24 mouse cellular contexts compared by ENCODE assay signal in genomic region chr17:30308317-30308716, GRCm38 (mm10).
A peak's percentile ranks its signal among the peaks of the same experiment; 100 is the strongest.
DNase-seq lines count a peak whose midpoint lies in the region; ATAC-seq lines count a peak whose summit lies in the region.
"Had no signal": no experiment of that assay in that cellular context is flagged by ENCODE, and none has a peak within 500 bp of the region (broad histone marks: within the 10 kb centered on the region; RNA-seq: fewer than 3 reads in every experiment).

No protein-coding gene starts in this region.

- 87% methylated on average over 13 of the region's 13 CpGs for WGBS in hindbrain, embryonic 14.5 days
- 91% methylated on average over 13 of the region's 13 CpGs for WGBS in hindbrain, embryonic 10.5 days
- 89% methylated on average over 13 of the region's 13 CpGs for whole genome bisulfite sequencing in embryonic facial prominence, embryonic 10.5 days

- no peak overlapping the region for H3K9ac ChIP-seq in hindbrain, embryonic 14.5 days
- H3K9ac ChIP-seq: embryonic facial prominence, embryonic 12.5 days; limb, embryonic 13.5 days; lung, embryonic 15.5 days; midbrain, embryonic 13.5 days had no signal

- H3K4me2 ChIP-seq in hindbrain, embryonic 14.5 days (replicated peaks) = no peak overlapping the region
- H3K4me2 ChIP-seq: embryonic facial prominence, embryonic 12.5 days; limb, embryonic 13.5 days; liver, embryonic 11.5 days; lung, embryonic 15.5 days; midbrain, embryonic 13.5 days had no signal

- peak; percentile 68; the same call in 1 of the 2 replicates for ATAC-seq in frontal cortex, adult (ENCODE audit: low TSS enrichment)
- no peak for ATAC-seq in hindbrain, embryonic 14.5 days (ENCODE audit: low FRiP score)
- ATAC-seq: inflammation-experienced regulatory T-cells, adult 6 months; midbrain, embryonic 13.5 days had no signal

- no peaks in the 10 kb centered on the region for H3K9me3 ChIP-seq in hindbrain, embryonic 14.5 days (ENCODE audit: control insufficient read depth, low read length)
- no peaks in the 10 kb centered on the region for H3K9me3 ChIP-seq in hindbrain, embryonic 10.5 days
- H3K9me3 ChIP-seq in embryonic facial prominence, embryonic 10.5 days = no peaks in the 10 kb centered on the region
- H3K9me3 ChIP-seq: embryonic facial prominence, embryonic 12.5 days; limb, embryonic 13.5 days; lung, embryonic 15.5 days; midbrain, embryonic 13.5 days had no signal

- no peaks in the 10 kb centered on the region for H3K27me3 ChIP-seq in hindbrain, embryonic 14.5 days (ENCODE audit: control insufficient read depth, insufficient read depth, low read length)
- no peaks in the 10 kb centered on the region for H3K27me3 ChIP-seq in hindbrain, embryonic 10.5 days (ENCODE audit: insufficient read depth, poor library complexity, severe bottlenecking)
- no peaks in the 10 kb centered on the region for H3K27me3 ChIP-seq in embryonic facial prominence, embryonic 10.5 days (replicated peaks; ENCODE audit: low read depth, poor library complexity, severe bottlenecking)
- H3K27me3 ChIP-seq: embryonic facial prominence, embryonic 12.5 days; limb, embryonic 13.5 days; lung, embryonic 15.5 days; midbrain, embryonic 13.5 days had no signal

- H3K36me3 ChIP-seq in hindbrain, embryonic 14.5 days (replicated peaks; ENCODE audit: control insufficient read depth, insufficient read depth) = no peaks in the 10 kb centered on the region
- H3K36me3 ChIP-seq in hindbrain, embryonic 10.5 days = no peaks in the 10 kb centered on the region
- no peaks in the 10 kb centered on the region for H3K36me3 ChIP-seq in embryonic facial prominence, embryonic 10.5 days (replicated peaks)
- H3K36me3 ChIP-seq: embryonic facial prominence, embryonic 12.5 days; limb, embryonic 13.5 days; lung, embryonic 15.5 days; midbrain, embryonic 13.5 days had no signal

- H3K27ac ChIP-seq in hindbrain, embryonic 14.5 days = peak overlapping the region; percentile 64; the same call in 1 of the 2 replicates
- H3K27ac ChIP-seq in hindbrain, embryonic 10.5 days = no peak overlapping the region
- H3K27ac ChIP-seq in embryonic facial prominence, embryonic 10.5 days (replicated peaks) = no peak overlapping the region
- H3K27ac ChIP-seq: embryonic facial prominence, embryonic 12.5 days; left cerebral cortex, adult 2 months; limb, embryonic 13.5 days; lung, embryonic 15.5 days had no signal

- DNase-seq in frontal cortex, postnatal 14 days (ENCODE audit: low spot score in 2 of 2) = no peak
- DNase-seq in hindbrain, embryonic 14.5 days (ENCODE audit: low spot score) = no peak
- DNase-seq in hindbrain, embryonic 10.5 days (ENCODE audit: low spot score) = no peak
- peak; percentile 35 for DNase-seq in right cerebral cortex, adult 18-20 months
- no peak for DNase-seq in right cerebral cortex, postnatal 14 days
- DNase-seq in embryonic facial prominence, embryonic 10.5 days (ENCODE audit: low spot score) = no peak
- DNase-seq: adrenal gland, adult 2 months; B cell, adult 2 months; cerebellum, adult 8-10 months; cerebellum, postnatal 25 days; heart, postnatal 36 days; kidney, adult 11 months; kidney, postnatal 14 days; lung, postnatal 36 days; thymus, adult 2 months; thymus, postnatal 36 days had no signal

- H3K4me1 ChIP-seq in hindbrain, embryonic 14.5 days (replicated peaks; ENCODE audit: control insufficient read depth, insufficient read depth, low read length) = peaks cover 32% of the 10 kb centered on the region
- H3K4me1 ChIP-seq in hindbrain, embryonic 10.5 days (replicated peaks) = peaks cover 26% of the 10 kb centered on the region
- H3K4me1 ChIP-seq in embryonic facial prominence, embryonic 10.5 days = peaks cover 15% of the 10 kb centered on the region
- H3K4me1 ChIP-seq: lung, embryonic 15.5 days had no signal

- H3K4me3 ChIP-seq in hindbrain, embryonic 14.5 days (replicated peaks; ENCODE audit: low read length) = no peak overlapping the region
- no peak overlapping the region for H3K4me3 ChIP-seq in hindbrain, embryonic 10.5 days
- no peak overlapping the region for H3K4me3 ChIP-seq in embryonic facial prominence, embryonic 10.5 days
- H3K4me3 ChIP-seq: embryonic facial prominence, embryonic 12.5 days; left cerebral cortex, adult 2 months; limb, embryonic 13.5 days; lung, embryonic 15.5 days; midbrain, embryonic 13.5 days had no signal
